Mouse (Mus musculus) megakaryocyte, embryonic 14.5 days (primary cell): ENCODE data around the gene Col4a6.

Experiments
- FLI1 ChIP-seq: IDR thresholded peaks from 2 replicates; pipeline ENCODE4 v1.6.1; 2012; ENCODE audit warnings: low read length, inconsistent platforms, mixed read lengths
- GATA1 ChIP-seq: IDR thresholded peaks from 3 replicates; pipeline ENCODE4 v1.6.1; 2012; ENCODE audit warnings: mixed read lengths, low read length, inconsistent platforms, borderline replicate concordance

DNA sequence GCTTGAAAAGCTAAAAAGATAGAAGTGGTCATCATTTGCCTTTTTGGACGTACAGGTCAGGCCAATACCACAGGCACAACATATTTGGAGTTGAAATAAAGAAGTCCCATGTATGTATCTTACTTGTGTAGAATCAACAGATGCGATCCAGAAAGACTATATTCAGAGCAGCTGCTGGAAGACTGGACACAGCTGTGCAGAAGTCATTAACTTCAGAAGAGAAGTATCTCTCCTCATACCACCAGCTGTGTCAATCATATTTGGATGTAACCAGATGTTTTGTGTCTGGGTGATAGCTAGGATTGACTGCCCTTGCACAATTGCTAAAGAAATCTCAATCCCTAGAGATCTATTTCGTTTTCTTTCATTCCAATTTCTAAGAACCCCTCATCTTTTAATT is 77.6 kb downstream of the Col4a6 start:
- TF ChIP-seq GATA1 (no peak), FLI1 (no peak)
